Mouse (Mus musculus) small intestine, adult 2 months (tissue): Measurements from ENCODE around the gene Gm26938.

ENCODE experiments used
- CTCF ChIP-seq: fragments of 200-500 bp; IDR thresholded peaks from 2 replicates; pipeline ENCODE4 v1.5.1; 2012; ENCODE audit warnings: low read depth, mild to moderate bottlenecking, control low read depth, inconsistent platforms, low read length, moderate library complexity, mixed read lengths; ENCODE audit not compliant: insufficient replicate concordance, insufficient read length; ENCODE audit errors: extremely low read depth
- POLR2A ChIP-seq: fragments of 200-500 bp; IDR thresholded peaks from 2 replicates; pipeline ENCODE4 v1.6.1; 2012; ENCODE audit warnings: low read depth, mild to moderate bottlenecking, control low read depth, inconsistent platforms, low read length, moderate library complexity

- no peak for TF ChIP-seq CTCF
- no peak; the same call in 1 of the 2 replicates for TF ChIP-seq POLR2A
Measured at GRCm38 (mm10) chr5:139793338-139794089, 32.7 kb downstream of the Gm26938 start.
